ENCODE assay signal across 11 mouse cellular contexts in genomic region chr11:84264490-84264889, GRCm38 (mm10).
DNase-seq lines count a peak whose midpoint lies in the region; ATAC-seq and TF ChIP-seq lines count a peak whose summit lies in the region.
"Had no signal": no experiment of that assay in that cellular context is flagged by ENCODE, and none has a peak within 500 bp of the region (broad histone marks: within the 10 kb centered on the region; RNA-seq: fewer than 3 reads in every experiment).

No protein-coding gene starts in this region.

- 67% methylated on average over 3 of the region's 3 CpGs for WGBS in heart, embryonic 10.5 days
- 65% methylated on average over 3 of the region's 3 CpGs for WGBS in liver, embryonic 14.5 days (ENCODE audit: insufficient replicate concordance)
- WGBS in liver, embryonic 11.5 days, result 73% methylated on average over 3 of the region's 3 CpGs

- ATAC-seq in liver, embryonic 14.5 days (ENCODE audit: insufficient read depth), result no peak
- no peak for ATAC-seq in liver, embryonic 11.5 days (replicated peaks; ENCODE audit: low FRiP score)
- no peak for ATAC-seq in megakaryocyte, adult 5-6 weeks (ENCODE audit: poor library complexity, severe bottlenecking)

- H3K4me1 ChIP-seq in heart, embryonic 10.5 days, result no peaks in the 10 kb centered on the region
- no peaks in the 10 kb centered on the region for H3K4me1 ChIP-seq in liver, embryonic 14.5 days (replicated peaks; ENCODE audit: control insufficient read depth in 2 of 2, insufficient read depth in 2 of 2, low read length in 1 of 2)
- H3K4me1 ChIP-seq in liver, embryonic 11.5 days (replicated peaks; ENCODE audit: control insufficient read depth, insufficient read depth, low read length), result no peaks in the 10 kb centered on the region
- H3K4me1 ChIP-seq: hindbrain, embryonic 15.5 days; liver, embryonic 15.5 days had no signal

- H3K4me2 ChIP-seq in liver, embryonic 14.5 days (ENCODE audit: low read depth), result no peak overlapping the region
- no peak overlapping the region for H3K4me2 ChIP-seq in liver, embryonic 11.5 days
- H3K4me2 ChIP-seq: hindbrain, embryonic 15.5 days; liver, embryonic 15.5 days had no signal

- DNase-seq in heart, adult 18-20 months, result peak; percentile 3 to 22
- DNase-seq in heart, embryonic 10.5 days (ENCODE audit: low spot score), result no peak
- DNase-seq in liver, embryonic 14.5 days (ENCODE audit: low read depth in 3 of 3, low spot score in 3 of 3), result no peak
- DNase-seq in liver, embryonic 11.5 days (ENCODE audit: low spot score), result no peak
- peak; percentile 17 for DNase-seq in Muller cell, postnatal 12 days (ENCODE audit: inconsistent ontology term)
- peak; percentile 30 for DNase-seq in lung, postnatal 36 days
- no peak for DNase-seq in adrenal gland, postnatal 36 days

- no peak overlapping the region for H3K4me3 ChIP-seq in heart, embryonic 10.5 days
- no peak overlapping the region for H3K4me3 ChIP-seq in liver, embryonic 14.5 days (ENCODE audit: insufficient read depth in 1 of 2, low read depth in 2 of 2, low read length in 2 of 2)
- H3K4me3 ChIP-seq in liver, embryonic 11.5 days (ENCODE audit: low read depth, low read length), result no peak overlapping the region
- H3K4me3 ChIP-seq: erythroblast, embryonic 14.5 days; hindbrain, embryonic 15.5 days; liver, embryonic 15.5 days had no signal

- peak; percentile 43; the same call in 1 of the 2 replicates for TF ChIP-seq CTCF in liver, embryonic 14.5 days (IDR thresholded peaks at IDR 0.05; ENCODE audit: low read depth)

- TF ChIP-seq EP300 in liver, embryonic 14.5 days (IDR thresholded peaks at IDR 0.05; ENCODE audit: low read depth), result no peak

- H3K9ac ChIP-seq in liver, embryonic 14.5 days (replicated peaks), result no peak overlapping the region
- H3K9ac ChIP-seq in liver, embryonic 11.5 days (ENCODE audit: low read depth, low read length), result no peak overlapping the region
- H3K9ac ChIP-seq: hindbrain, embryonic 15.5 days; liver, embryonic 15.5 days had no signal

- H3K27me3 ChIP-seq in heart, embryonic 10.5 days (ENCODE audit: insufficient read depth, poor library complexity, severe bottlenecking), result no peaks in the 10 kb centered on the region
- H3K27me3 ChIP-seq in liver, embryonic 14.5 days (ENCODE audit: control insufficient read depth, insufficient read depth, low read length), result no peaks in the 10 kb centered on the region
- no peaks in the 10 kb centered on the region for H3K27me3 ChIP-seq in liver, embryonic 11.5 days (replicated peaks; ENCODE audit: control insufficient read depth, insufficient read depth, low read length)
- H3K27me3 ChIP-seq: hindbrain, embryonic 15.5 days; liver, embryonic 15.5 days had no signal

- peaks cover 68% of the 10 kb centered on the region for H3K36me3 ChIP-seq in heart, embryonic 10.5 days
- peaks cover 13% of the 10 kb centered on the region for H3K36me3 ChIP-seq in liver, embryonic 14.5 days (replicated peaks; ENCODE audit: control insufficient read depth, insufficient read depth, low read depth)
- peaks cover 24% of the 10 kb centered on the region for H3K36me3 ChIP-seq in liver, embryonic 11.5 days (ENCODE audit: control insufficient read depth, insufficient read depth, low read length)

- H3K27ac ChIP-seq in heart, embryonic 10.5 days, result no peak overlapping the region
- H3K27ac ChIP-seq in liver, embryonic 14.5 days, result no peak overlapping the region
- no peak overlapping the region for H3K27ac ChIP-seq in liver, embryonic 11.5 days (ENCODE audit: low read depth, low read length)
- H3K27ac ChIP-seq: hindbrain, embryonic 15.5 days; liver, embryonic 15.5 days had no signal

- H3K9me3 ChIP-seq in heart, embryonic 10.5 days, result no peaks in the 10 kb centered on the region
- no peaks in the 10 kb centered on the region for H3K9me3 ChIP-seq in liver, embryonic 14.5 days (ENCODE audit: control insufficient read depth, low read length)
- H3K9me3 ChIP-seq in liver, embryonic 11.5 days (ENCODE audit: control insufficient read depth, low read length), result no peaks in the 10 kb centered on the region
- H3K9me3 ChIP-seq: hindbrain, embryonic 15.5 days; liver, embryonic 15.5 days had no signal

Comparison
In these comparisons a context has a peak if more than half of its experiments do, and no peak if none do; other contexts are left out.
1. DNase-seq: peak in heart, adult 18-20 months (2 of 2), Muller cell, postnatal 12 days (single experiment) and lung, postnatal 36 days (single experiment); none in heart, embryonic 10.5 days (single experiment), liver, embryonic 14.5 days (0 of 3), liver, embryonic 11.5 days (single experiment) and adrenal gland, postnatal 36 days (0 of 2).